Mouse (Mus musculus) neural tube, embryonic 11.5 days (tissue): Measurements from ENCODE around the gene Olfr401. TPM values are rescaled to one million over a fixed set of nuclear protein-coding genes. Genes with fewer than 3 reads are reported as not detected.

Source experiments
- polyA plus RNA-seq: library from polyadenylated mRNA; unstranded; fragments of >200 nt; fragmentation: Nextera tagmentation; extraction: Ambion mirVana; gene quantifications from 2 replicates; pipeline ENCODE4 v1.2.1, GENCODE M21; 2014

The Olfr401 gene
- polyA plus RNA-seq, 1 experiment from 2014 or later: not detected

Other genes with a start within 250 kb of the Olfr401 start
- gene Olfr394, start 222.9 kb upstream of the Olfr401 start, polyA plus RNA-seq: not detected in 2 replicates
- not detected in 2 replicates for gene Olfr395, start 204.4 kb upstream of the Olfr401 start, polyA plus RNA-seq
- gene Olfr23, start 177.0 kb upstream of the Olfr401 start, polyA plus RNA-seq: not detected in 2 replicates
- not detected in 2 replicates for gene Olfr397, start 152.9 kb upstream of the Olfr401 start, polyA plus RNA-seq
- not detected in 2 replicates for gene Olfr398, start 123.3 kb upstream of the Olfr401 start, polyA plus RNA-seq
- not detected in 2 replicates for gene Olfr139, start 57.2 kb upstream of the Olfr401 start, polyA plus RNA-seq
- not detected in 2 replicates for gene Olfr399, start 57.1 kb upstream of the Olfr401 start, polyA plus RNA-seq
- gene Zfp616, start 43.8 kb upstream of the Olfr401 start, polyA plus RNA-seq: not detected in 2 replicates
- not detected in 2 replicates for gene Olfr402, start 39.8 kb downstream of the Olfr401 start, polyA plus RNA-seq
- not detected in 2 replicates for gene Olfr403, start 72.5 kb downstream of the Olfr401 start, polyA plus RNA-seq
- gene Olfr43, start 97.7 kb downstream of the Olfr401 start, polyA plus RNA-seq: not detected in 2 replicates
- not detected in 2 replicates for gene Olfr406, start 146.1 kb downstream of the Olfr401 start, polyA plus RNA-seq
- not detected in 2 replicates for gene Olfr59, start 170.0 kb downstream of the Olfr401 start, polyA plus RNA-seq
- gene Olfr410, start 224.3 kb downstream of the Olfr401 start, polyA plus RNA-seq: not detected in 2 replicates
- not detected in 2 replicates for gene Olfr411, start 238.9 kb downstream of the Olfr401 start, polyA plus RNA-seq
- gene Olfr412, start 248.4 kb downstream of the Olfr401 start, polyA plus RNA-seq: not detected in 2 replicates